Mouse (Mus musculus): ENCODE results near the gene Slc9a1.

- TF ChIP-seq CTCF (IDR thresholded peaks at IDR 0.05; ENCODE audit: insufficient read depth, low read depth, low read length) (no peak), POLR2A (IDR thresholded peaks at IDR 0.05; ENCODE audit: insufficient read depth, low read depth, low read length) (no peak)
Observed at GRCm38 (mm10) chr4:133391185-133392040, 21.9 kb downstream of the Slc9a1 start.
